Mouse (Mus musculus) stomach, postnatal 0 days (tissue): ENCODE measurements at regions not wholly inside any gene's neighbourhood (a gene's known extent, or its start where the extent isn't known, plus 50 kb on each side); places are given as distances from the start of the nearest gene placed in this dataset.

Experiments used
- CTCF ChIP-seq: IDR thresholded peaks from 2 replicates; pipeline ENCODE4 v1.5.1; 2016; ENCODE audit warnings: antibody characterized with exemption, low read depth, mild to moderate bottlenecking, moderate library complexity
- EP300 ChIP-seq: optimal IDR thresholded peaks from 2 replicates; pipeline ENCODE3; 2016; ENCODE audit warnings: antibody characterized with exemption

- TF ChIP-seq EP300 (no peak), CTCF (no peak)
These were observed 59.1 kb upstream of the Kirrel3 start for GRCm38 (mm10) chr9:34426589-34426988.
